Mouse (Mus musculus): ENCODE data around the gene Pcyt1a.
A peak's percentile ranks its signal among the peaks of the same experiment; 100 is the strongest.

DNA sequence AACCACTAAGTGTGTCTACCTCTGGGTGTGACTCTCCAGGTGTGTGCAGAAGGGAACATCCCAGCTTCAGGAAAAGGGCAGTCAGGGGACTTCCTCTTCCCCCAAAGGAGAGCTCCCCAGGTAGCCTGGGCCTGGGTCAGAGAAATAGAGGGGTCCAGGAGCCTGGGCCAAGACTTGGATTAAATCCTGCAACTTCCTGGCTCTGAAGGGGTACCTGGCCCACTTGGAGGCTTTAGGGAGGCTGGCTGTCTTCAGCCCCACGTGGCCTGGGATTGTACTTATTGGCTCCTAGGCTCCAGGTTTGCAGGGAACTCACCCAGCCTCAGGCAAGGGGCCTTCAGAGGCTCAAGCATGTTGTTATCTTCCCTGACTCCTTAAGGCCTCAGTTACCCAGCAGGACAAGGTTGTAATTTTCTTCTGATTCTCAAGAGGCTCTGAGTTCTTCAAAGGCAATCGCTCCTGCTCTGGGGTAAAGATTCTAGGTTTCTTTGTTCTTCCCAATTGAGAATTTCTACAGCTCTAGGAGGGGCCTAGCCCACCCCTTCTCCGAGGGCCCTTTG lies 77.9 kb downstream of the Pcyt1a start:
- TF ChIP-seq CTCF (IDR thresholded peaks at IDR 0.05 in 2 of 3, conservative IDR thresholded peaks at IDR 0.05 in 1 of 3; ENCODE audit: control insufficient read depth in 1 of 3, insufficient read depth in 1 of 3, low read depth in 2 of 3, low read length in 3 of 3, poor library complexity in 1 of 3, severe bottlenecking in 1 of 3) (no peak), SIN3A (IDR thresholded peaks at IDR 0.05; ENCODE audit: low read length) (no peak), SMC3 (IDR thresholded peaks at IDR 0.05; ENCODE audit: low read depth, low read length) (no peak), POLR2A (IDR thresholded peaks at IDR 0.05; ENCODE audit: control insufficient read depth in 1 of 2, insufficient read depth in 1 of 2, low read depth in 1 of 2, low read length in 2 of 2, poor library complexity in 1 of 2) (no peak; a peak in 1 of 4 replicates), MAZ (IDR thresholded peaks at IDR 0.05; ENCODE audit: low read depth, low read length) (no peak), UBTF (IDR thresholded peaks at IDR 0.05; ENCODE audit: borderline replicate concordance, insufficient read depth, low read depth, low read length) (no peak), NELFE (IDR thresholded peaks at IDR 0.05; ENCODE audit: low read depth, low read length) (no peak), EP300 (IDR thresholded peaks at IDR 0.05; ENCODE audit: low read depth in 1 of 2, low read length in 2 of 2) (no peak), TAL1 (IDR thresholded peaks at IDR 0.05; ENCODE audit: low read length) (no peak), GATA1 (IDR thresholded peaks at IDR 0.05; ENCODE audit: low read depth, low read length) (no peak), GABPA (IDR thresholded peaks at IDR 0.05; ENCODE audit: low read depth, low read length) (no peak), JUND (IDR thresholded peaks at IDR 0.05; ENCODE audit: low read depth, low read length) (no peak), MEF2A (IDR thresholded peaks at IDR 0.05; ENCODE audit: extremely low read depth, insufficient replicate concordance, low read depth, low read length, poor library complexity, severe bottlenecking) (no peak), TBP (IDR thresholded peaks at IDR 0.05; ENCODE audit: low read depth, low read length) (0 out of 2 replicates have a peak, but pooled peaks have one; percentile 24)

Measured in MEL (cell line).